In genomic region chr3:119933049-119933511, GRCm38 (mm10) we compare ENCODE assay signal across 9 mouse cellular contexts.
DNase-seq lines count a peak whose midpoint lies in the region; ATAC-seq and TF ChIP-seq lines count a peak whose summit lies in the region.
"Had no signal": no experiment of that assay in that cellular context is flagged by ENCODE, and none has a peak within 500 bp of the region (broad histone marks: within the 10 kb centered on the region; RNA-seq: fewer than 3 reads in every experiment).

No protein-coding gene starts in this region.

- H3K27ac ChIP-seq in midbrain, embryonic 15.5 days, result peak overlapping the region; percentile 65
- H3K27ac ChIP-seq: neural tube, embryonic 13.5 days had no signal

- no peaks in the 10 kb centered on the region for H3K27me3 ChIP-seq in midbrain, embryonic 15.5 days (replicated peaks)
- H3K27me3 ChIP-seq: neural tube, embryonic 13.5 days had no signal

- peak; percentile 22 for DNase-seq in gastrocnemius, adult 18-20 months (ENCODE audit: low spot score)
- no peak for DNase-seq in gastrocnemius, postnatal 10 days
- peak; percentile 5 to 23 for DNase-seq in lung, adult 18-20 months
- no peak for DNase-seq in lung, adult 2 months
- peak; percentile 56 for DNase-seq in fibroblast of lung, adult 2 months (ENCODE audit: low read depth)
- DNase-seq in retina, postnatal 1 day, result no peak
- DNase-seq in urinary bladder, adult 18-20 months (ENCODE audit: low spot score in 2 of 2), result no peak

- 0 out of 2 replicates have a peak, but pooled peaks cover 2% of the 10 kb centered on the region for H3K4me1 ChIP-seq in lung, adult 2 months (ENCODE audit: control insufficient read depth, insufficient read depth, low read length)
- H3K4me1 ChIP-seq in midbrain, embryonic 15.5 days, result peaks cover 14% of the 10 kb centered on the region

- no peaks in the 10 kb centered on the region for H3K9me3 ChIP-seq in midbrain, embryonic 15.5 days
- H3K9me3 ChIP-seq: neural tube, embryonic 13.5 days had no signal

- ATAC-seq in midbrain, embryonic 15.5 days (replicated peaks), result no peak; the same call in 1 of the 2 replicates

- no peak overlapping the region for H3K9ac ChIP-seq in midbrain, embryonic 15.5 days
- H3K9ac ChIP-seq: neural tube, embryonic 13.5 days had no signal

- TF ChIP-seq POLR2A in lung, adult 2 months (IDR thresholded peaks at IDR 0.05; ENCODE audit: borderline replicate concordance, extremely low read depth, low read depth, low read length), result no peak

- no peak for TF ChIP-seq CTCF in lung, adult 2 months (IDR thresholded peaks at IDR 0.05; ENCODE audit: insufficient read depth, low read length)

- no peak overlapping the region for H3K4me3 ChIP-seq in lung, adult 2 months (replicated peaks; ENCODE audit: extremely low read depth, low read depth, low read length)
- no peak overlapping the region for H3K4me3 ChIP-seq in midbrain, embryonic 15.5 days
- H3K4me3 ChIP-seq: neural tube, embryonic 13.5 days had no signal

- no peaks in the 10 kb centered on the region for H3K36me3 ChIP-seq in midbrain, embryonic 15.5 days (replicated peaks)
- H3K36me3 ChIP-seq: neural tube, embryonic 13.5 days had no signal

- H3K4me2 ChIP-seq in midbrain, embryonic 15.5 days, result no peak overlapping the region
- H3K4me2 ChIP-seq: neural tube, embryonic 13.5 days had no signal

- WGBS in lung, adult 2 months, result 31% methylated on average over 5 of the region's 5 CpGs
- WGBS in midbrain, embryonic 15.5 days, result 26% methylated on average over 5 of the region's 5 CpGs

Comparison
In these comparisons a context has a peak if more than half of its experiments do, and no peak if none do; other contexts are left out.
1. DNase-seq: peak in gastrocnemius, adult 18-20 months (single experiment), lung, adult 18-20 months (2 of 2) and fibroblast of lung, adult 2 months (single experiment); none in gastrocnemius, postnatal 10 days (single experiment), lung, adult 2 months (single experiment), retina, postnatal 1 day (single experiment) and urinary bladder, adult 18-20 months (0 of 2).